Mouse (Mus musculus): ENCODE results near the gene Ldlrap1.

DNA sequence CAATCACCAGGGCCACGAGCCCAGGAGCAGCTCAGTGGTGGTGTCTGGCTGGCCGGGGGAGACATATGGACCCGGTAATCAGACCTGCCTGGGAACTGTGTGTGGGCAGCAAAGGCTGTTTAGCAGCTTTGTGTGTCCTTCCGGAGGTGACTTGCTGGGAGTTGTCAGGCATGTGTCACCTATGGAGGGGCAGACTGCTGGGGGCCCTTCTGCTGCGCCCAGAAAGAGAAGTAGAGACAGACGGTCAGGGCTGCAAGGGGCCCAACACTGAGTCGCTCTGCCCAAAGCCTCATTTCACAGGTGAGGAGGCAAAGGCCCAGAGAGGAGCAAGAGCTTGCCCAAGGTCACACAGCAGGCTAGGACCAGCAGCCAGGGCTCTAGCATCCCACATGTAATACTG is 2.1 kb upstream of the Ldlrap1 start:
- TF ChIP-seq CTCF (IDR thresholded peaks at IDR 0.05; ENCODE audit: low read depth) (no peak), EP300 (IDR thresholded peaks at IDR 0.05; ENCODE audit: low read depth) (no peak)

Measured in heart, postnatal 0 days (tissue).